Mouse (Mus musculus): Measurements from ENCODE around the gene Clp1. TPM values are rescaled to one million over a fixed set of nuclear protein-coding genes. Genes with fewer than 3 reads are reported as not detected.

Gene Clp1
- total RNA-seq, 2 experiments from 2014 or later: 3.2 to 3.5 TPM

DNA sequence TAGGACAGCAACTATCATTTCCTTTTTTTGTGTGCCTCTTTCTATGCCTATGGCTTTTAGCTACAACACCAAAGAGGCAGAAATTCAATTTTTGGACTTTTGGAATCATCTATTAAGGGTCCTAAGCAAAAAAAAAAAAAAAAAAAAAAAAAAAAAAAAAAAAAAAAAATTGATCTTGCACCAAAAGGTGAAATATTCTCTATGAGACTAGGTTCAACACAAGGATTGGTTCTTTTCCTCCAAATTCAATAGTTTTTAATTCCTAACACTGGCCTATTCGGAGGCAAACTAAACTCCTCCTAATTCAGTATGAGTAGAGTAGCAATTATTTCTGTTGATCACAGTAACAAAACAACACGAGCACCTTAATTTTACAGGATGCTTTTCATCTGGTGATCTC is 15.3 kb downstream of the Clp1 start:
- DNase-seq: no peak

DNA sequence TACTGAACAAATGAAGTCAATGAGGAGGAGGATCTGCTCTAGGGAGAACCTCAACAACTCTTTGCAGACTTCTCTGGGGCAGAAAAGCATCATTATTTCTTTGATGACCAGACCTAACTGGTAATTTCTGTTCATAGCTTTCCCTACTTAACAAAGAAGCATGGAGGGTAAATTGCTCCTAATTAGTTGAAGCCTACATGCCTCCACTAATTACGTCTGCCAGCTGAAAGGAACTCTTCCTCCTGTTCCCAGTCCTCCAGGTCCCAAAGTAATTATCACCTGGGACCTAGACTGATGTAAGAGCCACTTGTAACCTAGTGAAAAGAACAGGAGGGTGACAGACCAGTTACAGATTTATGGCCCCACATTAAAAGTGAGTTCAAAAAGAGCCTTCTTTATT is 19.6 kb downstream of the Clp1 start:
- DNase-seq: no peak

DNA sequence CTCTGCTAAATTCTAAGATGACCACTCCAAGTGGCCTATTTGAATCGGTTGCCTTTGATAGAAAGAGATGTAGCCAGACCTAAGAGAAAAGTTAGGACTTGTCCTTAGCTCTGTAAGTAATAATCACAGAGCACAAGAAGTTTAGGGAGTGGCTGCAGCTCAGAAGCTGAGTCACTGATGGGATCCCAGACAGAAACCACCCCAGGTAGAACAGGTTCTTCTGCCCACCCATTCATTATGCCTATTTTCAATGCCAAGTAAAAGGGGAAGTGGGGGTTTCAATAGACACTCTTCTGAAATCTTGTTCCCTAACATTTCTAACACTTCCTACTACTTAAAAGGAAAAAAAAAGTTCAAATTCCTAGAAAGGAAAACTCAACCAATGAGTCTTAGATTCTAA is 21.9 kb downstream of the Clp1 start:
- DNase-seq: no peak

DNA sequence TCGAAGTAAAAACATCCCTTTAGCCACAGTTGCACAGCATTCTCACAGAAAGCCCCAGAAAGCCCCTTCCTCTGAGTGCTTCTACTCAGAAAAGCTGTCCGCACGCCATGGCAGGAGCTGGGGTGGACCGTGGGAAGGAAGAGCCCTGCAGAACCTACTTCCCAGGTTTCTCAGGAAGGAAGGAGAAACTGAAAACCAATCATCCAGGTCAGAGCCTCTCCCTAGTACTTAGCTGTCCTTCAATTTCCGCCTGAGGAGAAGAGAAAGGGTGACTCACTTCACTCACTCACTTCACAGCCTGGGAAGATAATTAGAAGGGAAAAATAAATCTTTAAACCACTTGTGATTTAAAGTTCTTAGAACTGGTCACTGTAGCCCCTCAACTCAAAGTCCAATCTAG is 22.8 kb downstream of the Clp1 start:
- no peak for DNase-seq

DNA sequence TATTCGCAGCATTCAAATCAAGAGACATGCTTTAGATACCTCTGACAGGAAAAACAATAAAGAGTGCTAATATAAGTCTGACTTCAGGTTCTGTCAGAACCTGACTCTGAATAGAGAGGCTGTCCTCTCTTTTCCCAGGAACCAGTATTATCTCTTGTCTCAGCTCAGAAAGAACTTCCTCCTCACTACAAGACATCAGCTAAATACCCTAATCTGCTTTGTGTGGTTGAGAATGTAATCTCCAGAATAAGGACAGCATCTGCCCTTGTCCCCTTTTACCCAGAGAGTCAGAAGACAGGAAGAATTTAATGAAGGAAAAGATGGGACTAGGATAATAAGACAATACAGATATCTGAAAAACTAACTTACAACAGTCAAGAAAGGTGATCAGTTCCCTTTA is 23.7 kb downstream of the Clp1 start:
- DNase-seq: no peak

DNA sequence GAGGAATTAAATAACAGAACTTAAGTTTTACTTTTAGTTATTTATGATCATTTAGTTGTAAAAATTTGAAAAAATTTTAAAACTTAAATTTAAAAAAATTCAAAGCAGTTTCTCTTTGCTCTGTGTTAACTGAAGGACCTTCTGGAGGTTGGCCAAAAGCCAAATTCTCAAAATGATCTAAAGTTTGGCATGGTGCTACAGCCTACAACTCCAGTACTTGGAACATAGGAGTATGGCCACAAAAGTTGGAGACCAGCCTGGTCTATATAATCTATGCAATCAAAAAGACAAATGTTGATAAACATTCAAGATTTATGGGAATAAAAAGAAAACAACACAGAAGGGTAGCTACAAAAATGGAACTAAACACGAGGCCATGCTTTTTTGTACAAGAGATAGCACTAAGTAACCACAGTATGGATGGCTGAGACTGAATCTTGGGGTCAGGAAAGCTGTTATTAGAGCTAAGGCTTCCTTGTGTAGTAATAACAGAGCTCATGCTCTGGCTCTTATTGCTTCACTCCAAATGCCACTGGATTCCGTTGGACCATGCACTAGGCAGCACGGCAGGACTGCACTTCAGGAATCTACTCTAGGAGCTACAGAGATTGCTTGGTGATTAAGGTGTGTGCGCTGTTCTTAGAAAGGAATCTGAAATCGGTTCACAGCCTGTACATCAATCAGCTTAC is 32.0 kb downstream of the Clp1 start:
- no peak for DNase-seq

DNA sequence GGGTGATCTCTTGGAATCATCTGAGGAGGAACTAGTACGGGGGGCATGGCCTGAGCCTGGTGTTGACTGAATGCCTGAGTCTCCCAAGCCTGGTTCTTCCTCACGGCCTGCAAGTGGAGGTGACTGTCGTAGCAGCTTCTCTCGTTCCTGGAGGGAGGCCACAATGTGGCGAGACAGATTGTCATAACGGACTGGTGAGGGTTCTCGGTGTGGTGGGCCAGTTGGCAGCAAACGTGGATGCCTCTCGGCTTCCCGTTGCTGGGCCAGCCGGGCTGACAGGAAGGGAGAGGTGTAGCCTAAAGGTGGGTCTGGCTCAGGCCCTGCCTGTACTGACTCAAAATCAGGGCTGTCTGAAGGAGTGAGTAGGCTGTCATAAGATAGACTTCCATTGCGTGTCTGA is 37.1 kb downstream of the Clp1 start:
- no peak for DNase-seq

DNA sequence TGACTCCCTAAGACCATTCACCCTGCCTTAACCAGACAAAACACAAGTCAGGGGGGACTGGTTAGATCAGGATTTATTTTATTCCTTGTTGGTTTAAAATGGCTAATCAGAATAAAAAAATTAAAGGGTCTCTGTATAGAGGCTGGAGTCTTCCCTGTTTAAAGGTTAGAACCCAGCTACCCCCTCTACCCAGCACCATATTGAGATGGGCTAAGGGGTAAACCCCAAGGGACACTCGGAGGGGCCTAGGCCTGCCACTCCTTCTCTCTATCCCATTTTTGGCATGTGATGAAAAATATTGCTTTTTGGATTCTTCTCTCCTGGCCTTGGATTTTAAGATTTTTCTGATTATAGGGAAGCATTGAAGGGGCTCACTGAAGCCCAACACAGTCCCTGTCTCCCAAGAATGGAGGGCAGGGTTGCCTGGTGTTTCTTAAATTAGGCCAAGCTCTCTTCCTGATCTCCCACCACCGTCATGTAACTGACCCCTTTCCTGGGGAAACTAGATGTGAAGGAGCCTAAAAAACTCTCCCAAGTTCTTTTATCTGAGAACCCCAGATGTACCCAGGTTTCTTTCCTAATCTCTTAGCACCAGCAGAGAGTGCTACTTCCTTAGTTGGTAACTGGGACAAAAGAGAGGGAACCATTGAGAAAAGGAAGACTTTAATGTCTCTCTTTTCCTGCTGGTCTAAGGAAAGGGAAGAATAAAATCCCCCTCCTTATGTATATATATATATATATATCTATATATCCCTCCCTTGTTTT is 38.9 kb downstream of the Clp1 start:
- DNase-seq: no peak

DNA sequence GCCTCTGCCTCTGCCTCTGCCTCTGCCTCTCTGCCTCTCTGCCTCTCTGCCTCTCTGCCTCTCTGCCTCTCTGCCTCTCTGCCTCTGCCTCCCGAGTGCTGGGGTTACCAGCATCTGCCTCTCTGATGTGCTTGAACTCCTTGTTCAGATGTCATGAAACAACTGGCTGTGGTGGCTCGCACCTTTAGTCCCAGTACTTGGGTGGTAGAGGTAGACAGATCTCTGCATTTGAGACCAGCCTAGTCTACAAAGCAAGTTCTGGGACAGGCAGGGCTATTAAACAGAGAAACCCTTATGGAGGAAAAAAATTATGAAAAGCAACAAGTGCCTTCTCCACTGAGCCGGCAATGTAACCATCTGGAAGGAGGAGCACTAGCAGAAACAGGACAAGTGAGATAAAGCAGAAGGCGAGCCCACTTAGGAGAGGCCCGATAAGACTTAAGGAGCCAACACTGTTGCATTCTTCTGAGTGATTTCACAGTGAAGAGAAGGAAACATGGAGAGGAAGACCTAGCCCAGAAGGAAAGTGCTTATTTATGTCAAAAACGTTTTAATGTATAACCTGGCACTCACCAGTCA is 44.5 kb downstream of the Clp1 start:
- DNase-seq: no peak

DNA sequence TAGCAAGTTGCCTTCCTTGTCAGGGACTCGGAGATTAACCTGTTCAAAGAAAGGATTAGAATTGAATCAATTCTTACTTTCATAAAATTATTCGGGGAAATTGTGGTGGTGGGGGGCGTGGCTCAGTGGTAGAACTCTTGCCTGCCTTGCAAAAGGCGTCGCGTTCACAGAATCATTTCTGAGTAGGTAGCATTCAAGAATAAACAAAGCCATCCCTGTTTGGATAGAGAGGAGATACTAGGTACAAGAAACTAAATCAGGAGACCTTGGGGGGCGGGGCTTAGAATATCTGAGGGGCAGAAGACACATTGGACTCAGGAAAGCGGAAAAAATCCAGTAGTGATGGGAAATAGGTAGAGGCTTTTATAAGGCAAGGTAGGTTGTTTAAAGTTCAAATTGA is 48.1 kb downstream of the Clp1 start, which contains the start of gene Tmx2:
Gene Tmx2, minus strand, starts transcription at position 125 of the 400 bp plus-strand sequence.
- no peak for DNase-seq

DNA sequence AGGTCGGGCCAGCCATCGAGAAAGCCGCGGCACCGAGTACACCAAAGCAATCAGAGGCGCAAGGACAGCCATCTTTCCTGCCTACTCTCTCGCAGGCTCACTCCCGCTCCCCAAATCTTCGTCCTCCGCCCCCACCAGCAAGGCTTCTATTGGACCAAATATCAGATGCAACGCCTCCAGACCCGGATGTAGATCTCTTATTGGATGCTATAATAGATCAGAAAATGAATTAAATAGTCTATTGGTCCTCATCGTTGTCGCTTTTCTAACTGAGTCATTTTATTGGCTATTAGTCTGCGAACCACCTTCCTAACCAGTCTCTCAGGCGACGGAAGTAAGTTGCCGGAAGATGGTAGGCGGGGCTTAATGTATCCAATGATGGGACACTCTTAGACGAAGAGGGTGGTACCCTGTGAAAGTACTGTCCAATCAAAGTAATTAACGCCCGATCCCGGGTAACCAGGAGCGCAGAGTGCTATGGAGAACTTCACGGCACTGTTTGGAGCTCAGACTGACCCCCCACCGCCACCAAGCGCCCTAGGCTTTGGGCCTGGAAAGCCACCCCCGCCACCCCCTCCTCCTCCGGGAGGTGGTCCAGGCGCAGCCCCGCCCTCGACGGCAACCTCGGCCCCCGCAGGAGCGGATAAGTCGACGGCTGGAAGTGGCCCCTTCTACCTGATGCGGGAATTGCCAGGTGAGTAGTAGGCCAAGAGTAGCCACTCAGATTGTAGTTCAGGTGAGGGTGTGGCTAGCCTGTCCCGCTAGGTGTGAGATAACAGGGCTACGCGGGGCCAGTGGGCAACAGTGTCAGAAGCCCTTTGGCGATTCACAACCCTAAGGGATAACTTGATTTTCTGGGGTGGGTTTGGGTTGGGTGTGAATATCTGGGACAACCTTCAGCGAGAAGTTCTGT is 48.9 kb downstream of the Clp1 start, which contains the start of the genes Gm28635 and Med19:
Gene Gm28635, minus strand, starts transcription at position 74 of the 913 bp plus-strand sequence.
Gene Med19, plus strand, starts transcription at position 435 of the 913 bp plus-strand sequence.
- peak; percentile 93 for DNase-seq

DNA sequence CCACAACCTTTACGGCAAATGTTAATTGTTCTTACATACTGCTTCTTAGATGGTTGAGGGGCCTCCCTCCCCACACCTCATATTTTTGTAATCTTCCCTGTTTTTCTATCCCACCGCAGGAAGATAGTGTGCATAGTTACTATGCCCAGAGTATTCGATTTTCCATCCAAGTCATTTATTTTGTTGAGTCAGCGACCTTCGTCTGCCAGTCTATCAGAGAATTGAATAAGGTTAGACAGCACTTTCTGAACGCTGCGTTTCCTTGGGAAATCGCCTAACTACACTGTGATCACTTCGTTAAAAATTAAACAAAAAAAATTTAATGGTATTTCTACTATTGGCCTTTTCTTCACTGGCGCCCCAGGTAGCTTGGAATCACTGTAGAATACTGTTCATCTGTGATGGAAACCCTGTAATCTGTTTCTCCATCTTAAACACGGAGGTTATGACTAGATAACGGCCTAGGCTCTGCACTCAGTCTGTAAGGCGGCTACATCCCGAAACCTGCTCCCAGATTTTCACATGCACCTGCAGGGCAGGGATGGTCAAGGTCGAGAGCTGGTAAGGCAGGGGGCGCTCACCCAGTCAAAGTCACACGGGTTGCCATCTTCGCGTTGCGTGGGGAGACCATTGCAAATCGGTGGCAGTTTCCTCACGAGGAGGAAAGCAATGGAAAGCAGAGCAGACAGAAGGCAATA is 49.7 kb downstream of the Clp1 start:
- no peak for DNase-seq

Small RNAs within 50 kb of the gene (microRNA-seq; reads per million reads assigned to microRNA genes)
- gene Mir130a (ENCODE audit: borderline replicate concordance in 2 of 2): 3,613 to 5,706 reads per million in 2 experiments

Other genes with a start within 250 kb of the Clp1 start
- gene Ctnnd1, start 76.6 kb downstream of the Clp1 start, total RNA-seq (2021): 10 to 100 TPM; 29.6 to 31.2 TPM
- gene Btbd18, start 68.3 kb downstream of the Clp1 start, total RNA-seq (2021): not detected
- 10 to 100 TPM in 1 of 2 experiments, 1 to 10 TPM in 1; 9.7 to 11.9 TPM for gene Selenoh, start 56.6 kb downstream of the Clp1 start, total RNA-seq (2021)
- gene Gm28635, start 49.3 kb downstream of the Clp1 start, total RNA-seq (2021): 1 to 10 TPM in 1 of 2 experiments, under 1 TPM in 1; 0.94 to 3.4 TPM
- gene Med19, start 48.9 kb downstream of the Clp1 start, total RNA-seq (2021): 1 to 10 TPM; 6.7 to 7.6 TPM
- 10 to 100 TPM; 47.6 to 69.5 TPM for gene Tmx2, start 48.2 kb downstream of the Clp1 start, total RNA-seq (2021)
- 10 to 100 TPM; 56.6 TPM for gene Zdhhc5, start 12.2 kb downstream of the Clp1 start, total RNA-seq (2021)
- under 1 TPM; 0.49 to 0.51 TPM for gene Ypel4, start 6.7 kb upstream of the Clp1 start, total RNA-seq (2021)
- under 1 TPM; 0.54 to 0.95 TPM for gene Gm19426, start 16.3 kb upstream of the Clp1 start, total RNA-seq (2021)
- 10 to 100 TPM; 46.7 to 59.3 TPM for gene Serping1, start 48.1 kb upstream of the Clp1 start, total RNA-seq (2021)
- 1 to 10 TPM; 4.2 to 8.1 TPM for gene Ube2l6, start 71.5 kb upstream of the Clp1 start, total RNA-seq (2021)
- gene Smtnl1, start 95.3 kb upstream of the Clp1 start, total RNA-seq (2021): 100 to 1,000 TPM; 101 to 105 TPM
- gene Timm10, start 99.6 kb upstream of the Clp1 start, total RNA-seq (2021): 10 to 100 TPM; 49.3 to 51.3 TPM
- 1 to 10 TPM; 7.7 to 8.4 TPM for gene Slc43a1, start 111.5 kb upstream of the Clp1 start, total RNA-seq (2021)
- gene Rtn4rl2, start 159.4 kb upstream of the Clp1 start, total RNA-seq (2021): under 1 TPM; 0.43 to 0.54 TPM
- gene Slc43a3, start 209.2 kb upstream of the Clp1 start, total RNA-seq (2021): 10 to 100 TPM; 22.9 to 23.4 TPM

All from gastrocnemius, postnatal 25 days (tissue).